Mouse (Mus musculus) liver, embryonic 15.5 days (tissue): ENCODE data around the gene Bgn. TPM values are rescaled to one million over a fixed set of nuclear protein-coding genes. Genes with fewer than 3 reads are reported as not detected.

Experiments used
- ATAC-seq: fragments of 200-750 bp; cut with Nextera tagmentation; 2 replicates; pipeline ENCODE4 v1.8.0; 2017; ENCODE audit warnings: moderate number of reproducible peaks, mild to moderate bottlenecking, moderate library complexity; ENCODE audit not compliant: insufficient read depth
- H3K27ac ChIP-seq: fragments of 300-500 bp; sonication (generic); replicated peaks from 2 replicates; pipeline ENCODE4 v1.5.1; 2015; ENCODE audit warnings: mild to moderate bottlenecking, inconsistent platforms
- H3K27me3 ChIP-seq: fragments of 300-500 bp; sonication (generic); 2 replicates; pipeline ENCODE4 v1.6.1; 2015; ENCODE audit warnings: mild to moderate bottlenecking, inconsistent platforms
- H3K36me3 ChIP-seq: fragments of 300-500 bp; sonication (generic); replicated peaks from 2 replicates; pipeline ENCODE4 v1.6.1; 2015; ENCODE audit warnings: moderate library complexity, mild to moderate bottlenecking, inconsistent platforms
- H3K4me1 ChIP-seq: fragments of 300-500 bp; sonication (generic); replicated peaks from 2 replicates; pipeline ENCODE4 v1.6.1; 2015; ENCODE audit warnings: inconsistent platforms
- H3K4me2 ChIP-seq: fragments of 300-500 bp; sonication (generic); 2 replicates; pipeline ENCODE4 v1.6.1; 2015; ENCODE audit warnings: moderate library complexity, mild to moderate bottlenecking, inconsistent platforms
- H3K4me3 ChIP-seq: fragments of 300-500 bp; sonication (generic); replicated peaks from 2 replicates; pipeline ENCODE4 v1.5.1; 2015; ENCODE audit warnings: mild to moderate bottlenecking, inconsistent platforms
- H3K9ac ChIP-seq: fragments of 300-500 bp; sonication (generic); 2 replicates; pipeline ENCODE4 v1.6.1; 2015; ENCODE audit warnings: moderate library complexity, mild to moderate bottlenecking, inconsistent platforms
- H3K9me3 ChIP-seq: fragments of 300-500 bp; sonication (generic); replicated peaks from 2 replicates; pipeline ENCODE4 v1.6.1; 2016; ENCODE audit warnings: inconsistent platforms
- WGBS: fragments of 180-500 bp; shearing (Covaris S2); methylation state at CpG from one replicate; pipeline ENCODE4 v1.1.7; 2015; ENCODE audit warnings: mixed read lengths; ENCODE audit not compliant: insufficient replicate concordance; 5-methylcytosine and 5-hydroxymethylcytosine counted together
- polyA plus RNA-seq: library from polyadenylated mRNA; unstranded; fragments of >200 nt; fragmentation: Nextera tagmentation; extraction: Ambion mirVana; gene quantifications from 2 replicates; pipeline ENCODE4 v1.2.1, GENCODE M21; 2015

Gene Bgn
- polyA plus RNA-seq, 1 experiment from 2014 or later, result 10.0 TPM

DNA sequence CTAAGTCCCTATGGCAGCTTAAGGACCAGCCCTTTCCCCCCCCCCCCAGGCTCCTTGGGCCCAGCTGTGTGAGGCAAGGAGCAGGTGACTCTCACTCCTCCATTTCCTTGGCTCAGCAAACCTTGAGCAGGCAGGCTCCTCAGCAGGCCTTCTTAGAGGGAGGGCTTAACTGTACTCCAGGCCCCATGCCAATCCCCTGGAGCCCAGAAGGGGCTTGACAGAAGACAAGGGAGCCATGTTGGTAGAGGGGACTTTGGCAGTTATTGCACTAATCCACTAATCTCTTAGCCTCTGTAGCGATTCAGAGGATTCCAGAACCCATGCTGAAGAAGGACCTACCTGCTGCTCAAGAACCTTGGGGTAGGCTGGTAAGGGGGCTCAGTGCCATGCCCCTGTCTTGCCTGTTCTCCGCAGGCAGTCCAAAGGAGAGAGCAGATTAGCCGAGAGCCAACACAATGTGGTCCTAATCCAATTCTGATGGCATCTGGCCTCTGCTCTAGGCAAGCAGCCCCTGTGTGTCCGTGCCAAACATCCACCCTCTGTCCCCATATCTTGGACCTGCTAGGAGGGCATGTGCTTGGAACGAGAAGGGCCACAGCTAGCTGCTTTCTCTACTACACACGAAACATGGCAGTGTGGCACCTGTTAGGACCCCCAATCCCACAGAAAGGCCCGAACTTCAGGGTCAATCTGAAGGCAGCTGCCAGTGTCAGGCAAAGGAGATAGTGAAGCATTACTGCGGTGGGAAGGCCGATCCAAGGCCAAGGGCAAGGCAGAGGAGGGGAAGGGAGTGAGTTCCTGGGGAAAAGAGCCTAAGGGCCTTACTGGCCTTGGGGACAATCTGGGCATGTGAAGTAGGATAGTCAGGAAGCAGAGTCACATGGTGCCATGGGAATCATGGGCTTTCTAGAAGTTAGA, 42.1 kb downstream of the Bgn start:
- H3K27ac ChIP-seq, result no peak overlapping the region
- H3K36me3 ChIP-seq, result no peaks in the 10 kb centered on the region
- H3K9ac ChIP-seq, result no peak overlapping the region
- peaks cover 31% of the 10 kb centered on the region for H3K27me3 ChIP-seq
- no peaks in the 10 kb centered on the region for H3K4me1 ChIP-seq
- no peak overlapping the region for H3K4me3 ChIP-seq
- WGBS, result 58% methylated on average over 9 of the region's 9 CpGs
- no peak overlapping the region for H3K4me2 ChIP-seq
- ATAC-seq, result no peak
- no peaks in the 10 kb centered on the region for H3K9me3 ChIP-seq

DNA sequence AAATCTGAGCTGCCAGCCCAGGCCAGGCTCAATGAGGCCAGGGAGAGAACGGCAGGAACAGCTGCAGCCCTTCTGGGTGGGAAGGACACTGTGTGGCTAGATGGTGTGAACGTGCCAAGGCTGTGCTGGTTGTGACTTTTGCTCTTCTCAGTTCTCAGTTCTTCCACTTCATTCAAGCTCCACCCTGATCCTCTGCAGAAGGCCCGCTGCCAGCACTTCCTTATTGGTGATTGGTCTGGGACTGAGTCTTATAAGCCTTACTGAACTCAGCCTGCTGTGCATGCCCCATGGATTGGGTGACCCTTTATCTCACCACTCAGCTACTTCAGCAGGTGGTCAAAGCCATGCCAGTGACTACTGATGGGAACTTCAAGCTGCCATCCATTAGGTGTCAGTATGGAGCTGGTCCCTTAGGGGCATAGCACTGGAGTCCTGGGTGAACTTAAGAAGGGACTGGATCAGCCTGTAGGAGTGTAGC, 43.0 kb downstream of the Bgn start:
- ATAC-seq, result no peak
- Histone ChIP-seq H3K27me3 (peaks cover 31% of the 10 kb centered on the region), H3K4me3 (no peak overlapping the region), H3K9me3 (no peaks in the 10 kb centered on the region), H3K36me3 (no peaks in the 10 kb centered on the region), H3K4me1 (no peaks in the 10 kb centered on the region), H3K4me2 (no peak overlapping the region), H3K9ac (no peak overlapping the region), H3K27ac (no peak overlapping the region)
- WGBS, result 28% methylated on average over 3 of the region's 3 CpGs

DNA sequence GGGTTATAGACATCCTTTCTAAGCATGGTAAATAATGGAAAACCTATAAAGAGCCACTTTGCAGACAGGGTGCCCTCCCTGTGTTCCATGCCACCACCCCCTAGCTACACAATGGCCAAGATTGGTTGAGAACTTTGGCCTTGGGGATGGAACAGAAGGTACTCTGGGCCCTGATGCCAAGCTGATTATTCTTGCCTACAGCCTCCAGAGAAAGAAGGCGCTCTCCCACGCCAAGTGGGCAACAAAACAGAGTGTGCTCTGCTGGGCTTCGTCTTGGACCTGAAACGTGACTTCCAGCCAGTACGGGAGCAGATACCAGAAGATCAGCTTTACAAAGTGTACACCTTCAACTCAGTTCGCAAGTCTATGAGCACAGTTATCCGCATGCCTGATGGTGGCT, 54.5 kb downstream of the Bgn start:
- Histone ChIP-seq H3K36me3 (no peaks in the 10 kb centered on the region), H3K4me2 (no peak overlapping the region), H3K4me1 (no peaks in the 10 kb centered on the region), H3K27ac (no peak overlapping the region), H3K4me3 (no peak overlapping the region), H3K9ac (no peak overlapping the region), H3K27me3 (no peaks in the 10 kb centered on the region), H3K9me3 (no peaks in the 10 kb centered on the region)
- 64% methylated on average over 7 of the region's 7 CpGs for WGBS
- no peak for ATAC-seq

DNA sequence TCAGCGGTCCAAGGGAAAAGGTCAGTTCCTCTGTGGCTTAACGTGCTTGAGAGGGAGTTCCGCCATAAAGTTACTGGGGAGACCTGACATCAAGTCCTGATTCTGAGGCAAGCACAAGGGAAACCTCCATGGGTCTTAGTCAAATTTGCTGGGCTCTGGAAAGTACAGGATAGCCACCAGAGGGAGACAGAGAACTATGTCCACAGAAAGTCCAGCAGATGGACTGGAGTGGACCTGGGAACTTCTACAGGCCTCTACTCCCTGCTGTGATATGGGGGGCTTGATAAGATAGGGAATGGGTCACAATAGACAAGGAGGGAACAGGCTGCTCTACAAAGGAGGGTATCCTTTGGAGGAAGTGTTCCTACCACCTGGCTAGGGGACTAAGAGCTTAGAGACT, 59.9 kb downstream of the Bgn start:
- no peak overlapping the region for H3K27ac ChIP-seq
- H3K9ac ChIP-seq, result no peak overlapping the region
- no peaks in the 10 kb centered on the region; the same call in 1 of the 2 replicates for H3K27me3 ChIP-seq
- H3K4me2 ChIP-seq, result no peak overlapping the region
- no peaks in the 10 kb centered on the region for H3K9me3 ChIP-seq
- WGBS, result 45% methylated on average over 3 of the region's 3 CpGs
- no peak overlapping the region for H3K4me3 ChIP-seq
- no peaks in the 10 kb centered on the region for H3K36me3 ChIP-seq
- ATAC-seq, result no peak
- no peaks in the 10 kb centered on the region for H3K4me1 ChIP-seq

Other genes starting within 250 kb of the Bgn start
- gene Xlr4c, start 240.5 kb upstream of the Bgn start, polyA plus RNA-seq, result 0.26 and 0.71 TPM in 2 replicates
- gene Xlr3c, start 218.2 kb upstream of the Bgn start, polyA plus RNA-seq, result 0.08 TPM in 1 of 2 replicates, not detected in the other
- not detected in 2 replicates for gene Xlr5a, start 190.6 kb upstream of the Bgn start, polyA plus RNA-seq
- not detected in 2 replicates for gene Xlr5c, start 190.6 kb upstream of the Bgn start, polyA plus RNA-seq
- not detected in 2 replicates for gene Gm45015, start 146.8 kb upstream of the Bgn start, polyA plus RNA-seq
- 2.2 and 2.5 TPM in 2 replicates for gene Zfp275, start 141.0 kb upstream of the Bgn start, polyA plus RNA-seq
- not detected in 2 replicates for gene Gm18336, start 84.9 kb upstream of the Bgn start, polyA plus RNA-seq
- not detected in 2 replicates for gene Zfp92, start 72.5 kb upstream of the Bgn start, polyA plus RNA-seq
- not detected in 2 replicates for gene Trex2, start 48.3 kb upstream of the Bgn start, polyA plus RNA-seq
- 41.6 and 42.1 TPM in 2 replicates for gene Haus7, start 24.6 kb upstream of the Bgn start, polyA plus RNA-seq
- gene Atp2b3, start 19.5 kb downstream of the Bgn start, polyA plus RNA-seq, result 0.05 TPM in 1 of 2 replicates, not detected in the other
- gene Dusp9, start 155.8 kb downstream of the Bgn start, polyA plus RNA-seq, result 30.5 and 33.9 TPM in 2 replicates
- 0.94 and 1.1 TPM in 2 replicates for gene Pnck, start 176.5 kb downstream of the Bgn start, polyA plus RNA-seq
- 0.33 and 0.51 TPM in 2 replicates for gene Slc6a8, start 189.5 kb downstream of the Bgn start, polyA plus RNA-seq
- 127 and 137 TPM in 2 replicates for gene Bcap31, start 232.6 kb downstream of the Bgn start, polyA plus RNA-seq
- gene Abcd1, start 233.0 kb downstream of the Bgn start, polyA plus RNA-seq, result 9.5 and 10.0 TPM in 2 replicates